Mouse (Mus musculus) brown adipose tissue, adult 24 weeks (tissue): Measurements from ENCODE around the gene Bckdhb. TPM values are rescaled to one million over a fixed set of nuclear protein-coding genes. Genes with fewer than 3 reads are reported as not detected.
"Not testable (repeated sequence)": the region's sequence is repeated elsewhere in the genome, so short reads cannot be mapped to it uniquely, and the experiment has no call there.

Source experiments
- H3K27ac ChIP-seq: fragments of 200-500 bp; replicated peaks from 2 replicates; pipeline ENCODE4 v1.5.1; 2012; ENCODE audit warnings: low read depth, mild to moderate bottlenecking, low read length
- H3K4me1 ChIP-seq: fragments of 200-500 bp; 2 replicates; pipeline ENCODE4 v1.6.1; 2012; ENCODE audit warnings: low read length, mixed read lengths; ENCODE audit not compliant: control insufficient read depth, insufficient read depth, insufficient read length
- H3K4me3 ChIP-seq: fragments of 200-500 bp; 2 replicates; pipeline ENCODE4 v1.5.1; 2012; ENCODE audit warnings: low read depth, mild to moderate bottlenecking, low read length, moderate library complexity; ENCODE audit not compliant: insufficient read depth
- polyA plus RNA-seq: library from polyadenylated mRNA; stranded (reverse); fragments of >200 nt; gene quantifications from 2 replicates; pipeline ENCODE4 v1.2.4, GENCODE M21; 2012; ENCODE audit not compliant: missing spikeins, insufficient read depth, insufficient read length

Gene Bckdhb
- polyA plus RNA-seq, 1 experiment, result 253 TPM

DNA sequence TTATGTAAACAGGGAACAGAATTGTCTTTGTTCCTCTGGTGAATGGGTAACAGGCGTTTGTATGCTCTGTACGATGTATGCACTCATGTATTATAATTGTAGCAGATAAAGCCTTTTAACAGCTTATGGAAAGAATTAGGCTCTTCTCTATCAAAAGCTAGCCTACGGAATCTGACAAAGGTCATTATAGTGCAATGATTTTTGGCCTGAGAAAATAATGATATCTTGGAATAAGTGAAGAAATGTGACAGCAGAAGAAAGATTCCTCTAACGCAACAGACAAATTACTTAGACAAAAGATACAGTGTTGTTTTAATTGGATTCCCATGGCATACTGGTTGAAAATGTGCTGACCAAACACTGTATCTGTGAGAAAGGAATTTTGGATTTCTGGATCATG is 122.0 kb downstream of the Bckdhb start:
- H3K27ac ChIP-seq, result no peak overlapping the region
- H3K4me1 ChIP-seq, result no peaks in the 10 kb centered on the region
- H3K4me3 ChIP-seq, result no peak overlapping the region

DNA sequence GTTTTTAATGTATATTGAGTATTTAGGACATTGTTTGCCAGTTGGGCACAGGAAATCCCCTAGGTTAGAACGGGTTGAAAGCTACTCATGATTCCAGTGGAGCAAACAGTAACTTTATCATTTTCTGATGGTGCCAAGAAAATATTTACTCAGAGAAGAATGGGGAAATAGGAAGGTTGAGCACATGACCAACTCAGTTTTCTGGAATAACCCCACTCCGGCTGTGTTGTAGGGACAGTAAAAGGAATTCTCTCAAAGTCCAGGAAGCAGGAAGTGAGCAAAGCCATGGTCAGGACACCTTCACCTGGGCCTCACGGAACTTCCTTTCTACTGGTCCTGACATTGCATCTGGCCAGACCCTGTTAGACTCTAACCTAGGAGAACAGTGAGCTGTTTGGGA is 122.5 kb downstream of the Bckdhb start:
- Histone ChIP-seq H3K4me1 (no peaks in the 10 kb centered on the region), H3K4me3 (no peak overlapping the region), H3K27ac (no peak overlapping the region)

DNA sequence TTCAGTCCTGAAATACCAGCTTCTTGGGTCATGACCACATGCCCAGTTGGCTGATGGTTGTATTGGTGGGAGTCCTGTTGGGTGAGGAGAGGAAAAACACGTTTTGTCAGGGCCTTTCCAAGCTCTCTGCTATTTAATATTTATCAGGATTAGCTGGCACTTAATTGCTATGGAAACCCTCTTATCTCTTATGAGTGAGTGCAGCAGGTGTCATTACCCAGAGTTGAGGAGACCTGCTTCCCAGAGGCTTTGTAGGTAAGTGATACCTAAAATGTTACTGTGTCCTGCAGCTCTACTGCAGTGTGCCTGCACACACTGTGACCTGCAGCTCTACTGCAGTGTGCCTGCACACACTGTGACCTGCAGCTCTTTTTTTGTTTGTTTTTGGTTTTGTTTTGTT is 124.2 kb downstream of the Bckdhb start:
- Histone ChIP-seq H3K4me1 (no peaks in the 10 kb centered on the region), H3K27ac (no peak overlapping the region), H3K4me3 (no peak overlapping the region)

DNA sequence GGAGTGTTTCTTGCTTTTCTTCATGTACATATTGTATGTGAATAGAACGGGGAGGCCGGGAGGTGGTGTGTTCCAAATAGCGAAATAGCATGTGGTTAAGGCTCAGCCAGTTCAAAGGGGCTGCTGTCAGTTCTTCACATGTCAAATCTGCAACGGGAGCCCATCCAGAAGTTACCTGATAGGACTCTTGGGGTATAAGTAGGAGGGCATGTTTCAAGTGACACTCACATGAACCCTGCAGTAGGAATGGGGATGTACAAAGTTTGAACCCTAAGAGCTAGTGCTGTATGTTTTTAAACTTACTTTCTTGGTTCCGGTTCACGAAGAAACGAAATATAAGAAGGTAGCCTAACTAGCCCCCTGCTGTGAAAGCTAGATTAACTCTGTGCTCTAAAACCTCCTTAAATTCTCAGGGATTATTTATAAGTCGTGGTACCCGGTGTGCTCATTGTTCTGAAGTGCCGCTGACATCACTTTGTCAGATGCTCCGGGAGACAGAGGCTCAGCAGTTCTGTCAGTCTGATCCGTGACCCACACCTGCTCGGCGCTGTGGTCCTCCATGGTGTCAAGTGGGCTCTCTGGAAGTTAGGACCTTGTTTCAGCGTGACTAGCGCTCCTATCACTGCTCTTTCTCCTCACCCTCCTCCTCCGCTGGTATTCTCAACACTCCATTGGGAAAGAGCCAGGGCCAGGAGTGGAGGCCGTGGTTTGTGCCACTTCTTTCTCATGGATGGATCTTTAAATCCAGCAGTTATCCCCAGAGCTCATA is 126.1 kb downstream of the Bckdhb start:
- Histone ChIP-seq H3K4me3 (no peak overlapping the region), H3K4me1 (0 out of 2 replicates have a peak, but pooled peaks cover under 1% of the 10 kb centered on the region), H3K27ac (no peak overlapping the region)

DNA sequence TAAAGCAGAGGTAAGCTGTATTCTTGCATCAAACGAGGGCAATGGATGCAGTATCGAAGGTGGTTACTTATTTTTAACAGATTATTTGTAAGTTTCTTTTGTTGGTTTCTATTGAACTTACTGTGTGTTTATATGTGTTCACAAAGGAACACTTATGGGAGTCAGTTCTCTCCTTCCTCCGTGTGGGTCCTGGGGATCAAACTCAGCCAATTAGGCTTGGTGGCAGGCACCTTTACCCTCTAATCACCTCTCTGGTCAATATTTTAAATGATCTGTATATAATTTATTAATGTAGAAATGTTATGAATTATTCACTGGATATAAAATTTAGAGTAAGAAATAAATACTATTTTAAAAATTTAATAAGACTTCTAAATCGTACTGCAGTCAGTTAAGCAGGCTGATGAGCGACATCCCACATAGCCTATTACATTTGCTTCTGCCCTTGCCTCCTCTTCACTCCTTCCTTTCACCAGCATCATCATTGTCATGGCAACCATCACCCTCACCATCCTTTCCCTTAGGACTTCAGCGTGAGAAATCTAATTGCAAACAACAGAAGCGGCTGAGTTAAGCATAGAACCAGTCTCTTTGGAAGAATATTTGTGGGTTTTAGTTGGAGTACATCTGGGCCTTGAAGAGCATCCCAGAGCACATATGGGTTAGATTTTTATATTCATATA is 130.3 kb downstream of the Bckdhb start:
- Histone ChIP-seq H3K4me3 (no peak overlapping the region), H3K4me1 (peaks cover 4% of the 10 kb centered on the region; the same call in 1 of the 2 replicates), H3K27ac (no peak overlapping the region)

DNA sequence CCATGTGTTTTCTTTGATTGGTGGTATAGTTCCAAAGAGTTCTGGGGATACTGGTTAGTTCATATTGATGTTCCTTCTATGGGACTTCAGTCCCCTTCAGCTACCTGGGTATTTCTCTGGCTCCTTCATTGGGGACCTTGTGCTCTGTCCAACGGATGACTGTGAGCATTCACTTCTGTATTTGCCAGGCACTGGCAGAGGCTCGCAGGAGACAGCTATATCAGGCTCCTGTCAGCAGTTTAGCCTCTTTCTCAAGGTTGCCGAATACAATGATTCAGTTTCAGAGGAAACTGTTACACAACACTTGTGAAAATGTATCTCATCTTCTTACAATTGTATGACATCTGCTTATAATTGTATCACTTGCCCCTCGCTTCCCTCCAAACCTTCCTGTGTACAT is 135.8 kb downstream of the Bckdhb start:
- not testable (repeated sequence) for H3K4me3 ChIP-seq, H3K27ac ChIP-seq, H3K4me1 ChIP-seq

DNA sequence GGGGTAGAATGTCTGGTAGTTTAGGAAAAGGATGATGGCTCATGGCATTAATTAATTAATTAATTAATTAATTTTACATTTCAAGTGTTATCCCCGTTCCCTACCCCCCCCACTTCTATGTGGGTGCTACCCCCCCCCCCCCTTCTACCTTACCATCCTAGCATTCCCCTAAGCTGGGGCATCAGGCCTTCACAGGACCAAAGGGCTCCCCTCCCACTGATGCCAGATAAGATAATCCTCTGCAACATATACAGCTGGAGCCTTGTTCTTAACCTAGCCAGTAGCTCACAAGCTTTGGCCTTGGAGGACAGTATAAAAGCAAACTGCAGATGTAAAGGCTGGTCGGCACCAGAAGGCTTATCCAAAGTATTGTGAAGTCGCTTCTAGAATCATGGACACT is 138.7 kb downstream of the Bckdhb start:
- Histone ChIP-seq H3K4me1 (no peaks in the 10 kb centered on the region), H3K27ac (no peak overlapping the region), H3K4me3 (no peak overlapping the region)

DNA sequence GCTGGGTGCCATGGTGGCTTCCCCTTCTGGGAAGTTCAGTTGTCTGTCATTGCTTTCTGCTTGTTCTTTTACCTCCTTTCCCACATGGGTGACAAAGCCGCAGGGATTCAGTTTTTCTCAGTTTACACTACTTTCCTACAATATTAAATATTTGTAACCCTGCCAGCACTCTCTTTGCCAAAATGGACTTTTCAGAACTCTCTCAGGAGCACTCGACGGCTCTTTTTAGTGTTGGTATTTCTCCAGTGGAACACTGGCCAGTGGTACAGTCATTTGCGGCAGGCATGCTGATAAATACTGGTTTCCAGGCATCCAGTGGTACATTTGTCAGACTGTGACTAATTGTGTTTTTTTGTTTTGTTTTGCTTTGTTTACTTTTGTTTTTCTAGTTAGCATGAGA is 139.2 kb downstream of the Bckdhb start:
- H3K4me3 ChIP-seq, result no peak overlapping the region
- H3K27ac ChIP-seq, result no peak overlapping the region
- H3K4me1 ChIP-seq, result no peaks in the 10 kb centered on the region

DNA sequence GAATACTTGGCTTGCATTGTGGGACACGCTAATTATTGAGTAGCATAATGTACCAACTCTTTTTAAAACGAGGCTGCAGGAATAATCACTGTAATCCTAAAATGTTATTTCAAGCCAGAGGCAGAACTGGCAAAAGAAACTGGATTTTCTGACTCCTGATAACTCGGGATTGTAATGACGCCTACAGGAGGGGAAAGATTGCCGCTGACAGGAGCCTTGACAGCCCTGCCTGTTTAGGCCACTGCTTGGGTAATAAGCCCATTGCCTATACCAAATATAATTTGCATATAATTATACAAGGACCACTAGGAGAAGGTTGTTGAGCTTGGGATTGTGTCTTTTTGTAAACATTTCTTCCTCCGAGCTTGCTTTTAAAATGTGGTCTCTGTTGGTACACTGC is 145.3 kb downstream of the Bckdhb start:
- Histone ChIP-seq H3K27ac (no peak overlapping the region), H3K4me3 (no peak overlapping the region), H3K4me1 (no peaks in the 10 kb centered on the region)

DNA sequence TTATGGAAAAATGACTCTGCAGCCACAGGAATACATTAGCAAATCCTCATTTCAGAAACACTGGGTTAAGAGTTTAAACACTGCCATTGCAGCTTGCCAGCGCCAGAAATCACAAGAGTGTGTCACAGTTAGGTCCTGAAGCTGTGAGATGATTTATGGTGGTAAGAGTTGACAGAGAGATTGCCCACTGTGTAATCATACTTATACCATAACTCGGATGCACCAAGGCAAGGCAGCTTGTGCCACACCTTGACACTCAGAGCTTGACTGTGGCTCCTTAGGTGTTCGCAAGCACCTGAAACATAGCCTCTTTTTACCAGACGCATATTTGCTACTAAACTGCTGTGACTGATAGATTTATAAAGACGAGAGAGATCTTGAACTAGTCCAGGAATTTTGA is 145.8 kb downstream of the Bckdhb start:
- no peaks in the 10 kb centered on the region for H3K4me1 ChIP-seq
- H3K27ac ChIP-seq, result no peak overlapping the region
- no peak overlapping the region for H3K4me3 ChIP-seq

DNA sequence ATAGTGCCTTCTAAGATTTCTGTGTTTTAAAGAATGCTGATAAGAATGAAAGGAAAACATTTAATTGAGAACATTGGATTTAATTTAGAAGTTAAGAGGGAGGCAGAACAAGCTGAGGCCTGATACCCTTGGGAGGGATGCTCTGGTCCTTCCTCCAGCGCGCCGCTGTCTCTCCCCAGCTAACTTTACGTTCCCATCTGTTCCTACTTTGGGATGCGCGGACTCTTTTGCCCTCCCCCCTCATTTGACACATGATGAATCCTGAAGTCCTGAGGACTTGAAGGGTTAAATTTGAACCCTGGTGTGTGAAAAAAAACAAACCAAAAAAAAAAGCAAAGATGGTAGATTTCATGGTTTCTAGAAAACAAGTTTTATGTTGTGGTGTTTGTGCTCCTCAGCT is 147.6 kb downstream of the Bckdhb start:
- Histone ChIP-seq H3K27ac (no peak overlapping the region), H3K4me3 (no peak overlapping the region), H3K4me1 (no peaks in the 10 kb centered on the region)

DNA sequence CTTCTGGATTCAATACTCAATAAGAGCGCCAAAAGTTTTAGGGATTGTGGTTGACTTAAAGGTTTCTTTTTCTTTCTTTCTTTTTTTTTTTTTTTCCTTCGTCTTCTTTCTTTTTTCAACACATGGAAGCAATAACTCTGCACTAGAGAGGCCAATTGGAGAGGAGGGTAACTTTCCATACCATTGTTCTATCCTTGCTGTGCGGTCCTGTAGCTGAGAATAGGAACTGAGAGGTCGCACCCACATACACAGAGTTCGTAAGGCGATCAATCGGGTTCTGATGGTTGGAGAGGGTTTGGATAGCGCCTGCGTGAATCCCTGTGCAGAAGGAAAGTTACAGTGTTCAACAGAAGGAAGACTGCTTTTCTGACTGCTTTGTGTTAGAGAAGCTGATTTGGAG is 148.3 kb downstream of the Bckdhb start:
- Histone ChIP-seq H3K27ac (no peak overlapping the region), H3K4me3 (no peak overlapping the region), H3K4me1 (no peaks in the 10 kb centered on the region)

DNA sequence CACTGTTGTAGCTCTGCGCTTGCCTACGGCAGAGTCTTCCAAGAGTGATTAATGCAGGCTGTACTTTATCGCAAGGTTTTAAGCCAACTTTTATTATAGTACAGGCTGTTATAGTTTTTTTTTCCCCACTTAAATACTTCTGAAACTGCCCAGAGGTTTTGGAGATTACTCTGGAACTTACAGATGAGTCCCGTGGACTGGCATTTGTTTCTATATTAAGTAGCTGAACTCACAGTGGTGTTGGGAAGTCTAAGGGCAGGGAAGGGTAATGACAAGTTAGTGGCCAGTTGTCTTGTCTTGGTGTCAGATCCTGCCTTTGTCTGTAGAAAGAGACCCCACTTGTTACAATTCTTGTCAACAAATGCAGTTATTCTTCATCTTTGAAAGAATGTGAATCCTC is 158.6 kb downstream of the Bckdhb start:
- Histone ChIP-seq H3K4me3 (no peak overlapping the region), H3K4me1 (no peaks in the 10 kb centered on the region), H3K27ac (no peak overlapping the region)

DNA sequence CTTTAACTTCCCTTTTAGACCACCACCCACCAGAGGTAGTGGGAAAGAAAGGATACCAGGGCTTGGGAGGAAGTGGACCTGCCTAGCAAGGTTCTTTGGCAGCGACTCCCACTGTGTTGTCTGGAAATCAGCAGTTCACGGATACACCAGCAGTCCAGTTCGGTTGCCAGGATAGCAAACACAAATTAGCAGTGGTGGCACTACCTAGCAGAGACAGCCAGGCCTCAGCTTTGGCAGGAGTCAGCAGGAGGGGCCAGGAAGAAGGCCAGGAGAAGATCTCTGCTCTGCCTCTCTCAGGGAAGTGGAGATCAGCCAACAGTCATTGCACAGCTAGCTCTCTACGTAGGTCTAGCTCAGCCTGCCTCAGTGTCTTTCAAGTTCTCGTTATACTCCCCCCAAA is 159.7 kb downstream of the Bckdhb start:
- Histone ChIP-seq H3K27ac (no peak overlapping the region), H3K4me3 (no peak overlapping the region), H3K4me1 (no peaks in the 10 kb centered on the region)

DNA sequence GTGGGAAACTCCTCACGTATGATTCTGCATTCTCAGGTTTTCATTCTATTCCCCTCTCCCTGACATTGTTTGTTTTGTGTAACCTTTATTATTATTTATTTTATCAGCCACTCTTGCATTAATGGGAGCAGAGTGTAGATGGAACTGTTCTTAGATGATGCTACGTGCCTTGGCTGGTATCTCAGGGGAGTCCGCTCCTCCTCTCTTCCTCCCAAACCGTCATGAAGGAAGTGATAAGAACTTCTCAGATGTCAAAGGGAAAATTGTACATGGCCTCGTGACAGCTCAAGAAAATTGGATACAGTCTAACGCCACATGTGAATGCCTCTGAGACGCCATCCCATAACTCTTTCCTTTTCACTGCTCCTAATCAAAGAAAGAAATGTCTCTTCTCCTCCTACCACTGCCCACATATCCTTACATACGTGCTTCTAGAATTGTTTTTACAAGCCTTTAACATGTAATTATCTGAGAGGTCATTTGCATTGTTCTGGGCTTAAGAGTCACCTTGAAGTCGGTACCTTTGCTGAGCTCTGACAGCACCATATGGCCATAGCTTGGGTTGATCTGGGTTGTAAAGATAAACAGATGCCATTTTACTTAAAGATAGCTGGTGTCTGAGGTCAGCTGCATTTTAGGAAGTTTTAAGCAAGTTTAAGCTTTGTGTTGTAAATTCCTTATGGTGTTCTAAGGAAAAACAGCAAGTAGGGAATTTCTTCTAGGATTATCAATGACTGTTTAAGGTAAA is 165.5 kb downstream of the Bckdhb start:
- Histone ChIP-seq H3K4me1 (no peaks in the 10 kb centered on the region), H3K27ac (no peak overlapping the region), H3K4me3 (no peak overlapping the region)
